Mouse (Mus musculus) ES-Bruce4 (cell line): ENCODE data around the gene Gm2a.

Source experiments
- CTCF ChIP-seq: IDR thresholded peaks from one replicate; pipeline ENCODE4 v1.8.1; 2011; ENCODE audit warnings: low read depth, low read length
- EP300 ChIP-seq: IDR thresholded peaks from 2 replicates; pipeline ENCODE4 v1.6.1; 2011; ENCODE audit warnings: low read depth, low read length; ENCODE audit not compliant: insufficient read depth
- POLR2A ChIP-seq: IDR thresholded peaks from one replicate; pipeline ENCODE4 v1.8.1; 2011; ENCODE audit warnings: low read length; ENCODE audit not compliant: insufficient read depth

DNA sequence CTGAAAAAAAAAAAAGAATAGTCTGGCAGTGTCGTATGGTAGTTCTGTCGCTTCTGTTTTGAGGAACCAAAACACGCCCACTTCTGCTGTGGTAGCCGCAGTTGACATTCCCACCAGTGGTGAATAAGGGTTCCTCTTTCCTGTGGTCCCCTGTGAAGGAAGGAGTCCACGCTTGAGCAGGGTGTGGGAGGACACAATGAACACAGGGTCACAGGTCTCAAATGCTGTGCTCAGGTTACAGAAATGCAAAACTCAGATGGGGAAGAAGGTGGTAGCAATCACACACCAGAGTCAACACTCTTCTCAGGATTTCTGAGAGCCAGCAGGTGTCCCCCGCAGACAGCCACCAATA is 57.1 kb downstream of the Gm2a start:
- no peak for TF ChIP-seq CTCF
- TF ChIP-seq POLR2A, result no peak
- TF ChIP-seq EP300, result no peak
